Mouse (Mus musculus): Measurements from ENCODE around the gene Zfand3. TPM values are rescaled to one million over a fixed set of nuclear protein-coding genes. Genes with fewer than 3 reads are reported as not detected.

Gene Zfand3
- total RNA-seq, 2 experiments from 2014 or later: 134 to 142 TPM

- DNase-seq: no peak
- intact Hi-C loops (cut with DNase I): no loop called here
These were observed 40.6 kb downstream of the Zfand3 start for GRCm38 (mm10) chr17:30045181-30045580.

GRCm38 (mm10) chr17:30046654-30047053 lies 42.1 kb downstream of the Zfand3 start:
- intact Hi-C loops (cut with DNase I): no loop called here
- DNase-seq: no peak

- intact Hi-C loops (cut with DNase I): no loop called here
- no peak for DNase-seq
These were observed 47.2 kb downstream of the Zfand3 start for GRCm38 (mm10) chr17:30051523-30052346.

- no peak for DNase-seq
- intact Hi-C loops (cut with DNase I): no loop called here
These were observed 47.8 kb downstream of the Zfand3 start for GRCm38 (mm10) chr17:30052347-30052742.

GRCm38 (mm10) chr17:30053463-30053862 lies 48.9 kb downstream of the Zfand3 start:
- intact Hi-C loops (cut with DNase I): no loop called here
- no peak for DNase-seq

- intact Hi-C loops (cut with DNase I): no loop called here
- no peak for DNase-seq
These were observed 49.3 kb downstream of the Zfand3 start for GRCm38 (mm10) chr17:30053871-30054270.

GRCm38 (mm10) chr17:30056226-30056625 lies 51.7 kb downstream of the Zfand3 start:
- peak; percentile 19 to 35 for DNase-seq
- intact Hi-C loops (cut with DNase I): no loop called here

GRCm38 (mm10) chr17:30058594-30058993 lies 54.1 kb downstream of the Zfand3 start:
- intact Hi-C loops (cut with DNase I): no loop called here

GRCm38 (mm10) chr17:30059066-30059465 lies 54.5 kb downstream of the Zfand3 start:
- no peak for DNase-seq
- intact Hi-C loops (cut with DNase I): no loop called here

More at GRCm38 (mm10) chr17:30058594-30058993, 54.1 kb downstream of the Zfand3 start:
- DNase-seq: no peak

- intact Hi-C loops (cut with DNase I): no loop called here
- DNase-seq: no peak
These were observed 56.7 kb downstream of the Zfand3 start for GRCm38 (mm10) chr17:30061100-30061837.

GRCm38 (mm10) chr17:30063849-30064248 lies 59.3 kb downstream of the Zfand3 start:
- DNase-seq: no peak
- intact Hi-C loops (cut with DNase I): no loop called here

- intact Hi-C loops (cut with DNase I): no loop called here
- no peak for DNase-seq
These were observed 60.2 kb downstream of the Zfand3 start for GRCm38 (mm10) chr17:30064746-30065145.

GRCm38 (mm10) chr17:30069776-30070175 lies 65.2 kb downstream of the Zfand3 start:
- intact Hi-C loops (cut with DNase I): no loop called here
- DNase-seq: no peak

GRCm38 (mm10) chr17:30070631-30071030 lies 66.1 kb downstream of the Zfand3 start:
- intact Hi-C loops (cut with DNase I): no loop called here
- DNase-seq: no peak

- intact Hi-C loops (cut with DNase I): no loop called here
- no peak for DNase-seq
These were observed 68.1 kb downstream of the Zfand3 start for GRCm38 (mm10) chr17:30072613-30073012.

- intact Hi-C loops (cut with DNase I): no loop called here
- DNase-seq: no peak
These were observed 71.4 kb downstream of the Zfand3 start for GRCm38 (mm10) chr17:30075896-30076295.

GRCm38 (mm10) chr17:30084007-30084406 lies 79.5 kb downstream of the Zfand3 start:
- intact Hi-C loops (cut with DNase I): no loop called here
- DNase-seq: no peak

GRCm38 (mm10) chr17:30086695-30087094 lies 82.2 kb downstream of the Zfand3 start:
- DNase-seq: no peak
- intact Hi-C loops (cut with DNase I): no loop called here

- intact Hi-C loops (cut with DNase I): no loop called here
- DNase-seq: no peak
These were observed 83.9 kb downstream of the Zfand3 start for GRCm38 (mm10) chr17:30088431-30088830.

- DNase-seq: no peak
These were observed 85.9 kb downstream of the Zfand3 start for GRCm38 (mm10) chr17:30090416-30090815.

GRCm38 (mm10) chr17:30093148-30093749 lies 88.7 kb downstream of the Zfand3 start:
- intact Hi-C loops (cut with DNase I): no loop called here
- DNase-seq: no peak

More at GRCm38 (mm10) chr17:30090416-30090815, 85.9 kb downstream of the Zfand3 start:
- intact Hi-C loops (cut with DNase I): no loop called here
